Mouse (Mus musculus): Measurements from ENCODE around the gene Pvr. TPM values are rescaled to one million over a fixed set of nuclear protein-coding genes. Genes with fewer than 3 reads are reported as not detected.

Gene Pvr
- total RNA-seq, 2 experiments from 2014 or later = 13.6 to 16.3 TPM

DNA sequence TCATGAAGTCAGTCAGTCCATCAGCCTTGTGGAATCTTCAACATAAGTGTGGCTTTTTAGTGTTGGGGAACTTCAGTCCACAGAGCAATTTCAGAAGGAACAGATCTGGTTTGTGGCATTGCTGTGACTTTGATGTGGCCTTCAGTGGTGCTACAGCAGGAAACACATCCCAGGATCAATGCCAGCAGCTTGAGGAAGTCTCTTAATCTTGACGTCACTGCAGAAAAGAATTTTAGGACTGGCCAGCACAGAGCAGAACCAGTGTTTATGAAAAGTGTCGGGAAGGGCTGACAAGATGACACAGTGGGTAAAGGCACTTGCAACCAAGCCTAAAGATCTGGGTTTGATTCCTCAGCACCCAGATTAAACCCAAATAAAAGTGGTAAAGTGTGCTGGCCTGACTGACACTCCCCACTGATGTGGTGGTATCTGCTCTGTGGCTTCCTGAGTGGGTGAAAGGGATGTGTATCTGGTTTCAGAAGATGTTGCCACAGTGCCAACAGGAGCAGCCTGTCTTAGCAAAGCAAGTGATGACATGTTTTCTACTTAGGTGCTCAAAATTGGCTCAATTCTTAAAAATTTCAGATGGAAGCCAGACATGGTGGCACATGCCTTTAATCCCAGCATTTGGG lies 6.0 kb upstream of the Pvr start:
- DNase-seq (ENCODE audit: low spot score in 2 of 2) = no peak
- TF ChIP-seq CTCF (conservative IDR thresholded peaks at IDR 0.05) = no peak
- H3K4me3 ChIP-seq = no peak overlapping the region
- 0 out of 2 replicates have a peak overlapping the region, but pooled peaks have one; percentile 28 for H3K27ac ChIP-seq

DNA sequence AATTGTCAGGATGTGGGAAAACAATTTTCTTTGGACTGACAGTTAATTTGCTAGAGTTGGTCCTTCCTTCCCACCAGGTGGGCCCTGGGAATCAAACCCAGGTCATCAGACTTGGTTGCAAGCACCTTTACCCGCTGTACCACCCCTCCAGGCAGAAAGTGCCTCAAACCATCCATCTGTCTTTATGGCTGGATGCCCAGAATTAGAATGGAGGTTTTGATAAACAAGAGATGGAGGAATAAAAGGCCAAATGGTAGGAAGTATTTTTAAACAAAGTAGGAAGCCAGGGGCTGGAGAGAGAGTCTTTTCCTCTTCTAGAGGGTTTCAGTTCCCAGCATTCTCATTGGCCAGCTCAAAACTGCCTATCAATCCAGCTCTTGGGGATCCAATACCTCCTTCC lies 4.4 kb upstream of the Pvr start:
- no peak for TF ChIP-seq CTCF (conservative IDR thresholded peaks at IDR 0.05)
- Histone ChIP-seq H3K27ac (peak overlapping the region; percentile 61), H3K4me3 (no peak overlapping the region)
- DNase-seq (ENCODE audit: low spot score in 2 of 2) = peak; percentile 44 to 49

DNA sequence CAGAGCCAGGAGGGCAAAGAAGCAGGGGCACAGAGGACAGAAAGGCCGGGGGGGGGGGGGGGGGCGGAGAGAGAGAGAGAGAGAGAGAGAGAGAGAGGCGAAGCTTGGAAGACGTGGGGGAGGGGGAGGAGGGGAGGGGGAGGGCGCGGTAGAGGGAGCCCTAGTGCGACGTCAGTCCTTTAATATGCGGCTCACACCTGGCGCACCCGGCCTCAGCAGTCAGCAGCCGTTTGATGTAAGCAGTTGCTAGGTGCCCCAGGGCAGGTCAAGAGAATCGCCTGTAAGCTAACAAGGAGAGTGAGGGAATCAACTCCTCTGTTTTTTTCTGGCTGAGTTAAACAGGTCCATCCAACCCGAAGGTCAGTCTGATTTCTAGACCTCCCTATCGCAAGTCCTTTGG lies 2.8 kb upstream of the Pvr start:
- no peak for TF ChIP-seq CTCF (conservative IDR thresholded peaks at IDR 0.05)
- no peak overlapping the region for H3K4me3 ChIP-seq
- no peak overlapping the region for H3K27ac ChIP-seq
- DNase-seq (ENCODE audit: low spot score in 2 of 2) = no peak

DNA sequence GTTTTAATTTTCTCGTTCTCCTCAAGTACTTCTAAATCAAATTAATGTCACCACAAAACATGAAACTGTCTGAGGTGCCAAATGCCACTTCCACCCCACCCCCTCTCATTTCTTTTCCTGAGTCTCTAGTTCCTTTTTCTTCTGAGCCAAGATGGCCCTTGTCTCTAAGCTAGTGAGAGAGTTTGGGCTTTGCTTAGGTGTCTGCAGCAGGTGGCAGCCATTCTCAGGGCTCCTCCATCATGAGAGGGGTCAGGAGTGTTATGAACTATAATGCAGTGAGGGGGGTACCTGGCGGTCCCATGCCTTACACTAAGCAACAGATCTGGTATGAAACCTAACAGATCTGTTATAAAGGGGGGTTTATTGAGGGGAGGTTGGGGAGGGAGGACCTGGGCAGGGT lies 2.4 kb upstream of the Pvr start:
- no peak overlapping the region for H3K4me3 ChIP-seq
- TF ChIP-seq CTCF (conservative IDR thresholded peaks at IDR 0.05) = no peak
- no peak for DNase-seq (ENCODE audit: low spot score in 2 of 2)
- no peak overlapping the region for H3K27ac ChIP-seq

DNA sequence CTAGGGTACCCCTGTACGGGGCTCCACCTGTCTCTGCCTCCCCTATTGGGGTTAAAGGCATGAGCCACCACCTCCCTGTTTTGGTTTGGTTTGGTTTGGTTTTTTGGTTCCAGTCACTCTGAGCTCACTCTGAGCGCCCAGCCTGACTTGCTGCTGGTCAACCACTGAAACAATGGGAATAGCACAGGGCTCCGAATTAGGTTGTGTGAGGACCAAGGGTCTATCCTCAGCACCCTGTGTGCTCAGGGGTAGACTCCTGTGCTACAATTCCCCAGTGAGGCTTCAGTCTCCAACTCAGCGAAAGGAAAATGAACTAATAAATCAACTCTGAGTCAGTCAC lies 824 bp downstream of the Pvr start:
- TF ChIP-seq CTCF (conservative IDR thresholded peaks at IDR 0.05) = no peak
- H3K27ac ChIP-seq = peak overlapping the region; percentile 91
- H3K4me3 ChIP-seq = peak overlapping the region; percentile 71
- DNase-seq (ENCODE audit: low spot score in 2 of 2) = no peak

DNA sequence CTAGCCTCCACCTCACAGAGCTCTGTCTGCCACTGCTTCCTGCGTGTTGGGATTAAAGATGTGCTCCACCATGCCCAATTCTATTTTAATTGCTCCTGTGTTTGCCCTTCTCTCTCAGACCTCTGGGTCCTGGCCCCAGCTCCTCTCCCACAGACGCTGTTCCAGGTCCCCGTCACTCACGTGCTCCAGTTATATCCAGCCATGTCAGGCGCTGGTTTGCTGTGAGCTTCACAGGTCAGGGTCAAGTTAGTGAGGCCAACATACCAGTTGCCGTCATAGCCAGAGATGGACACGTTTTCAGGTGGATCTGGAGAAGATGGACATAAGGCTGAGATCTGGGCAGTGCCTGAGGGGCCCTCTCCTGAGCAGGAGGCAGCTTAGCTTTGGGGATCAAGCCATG lies 6.4 kb downstream of the Pvr start:
- H3K4me3 ChIP-seq = no peak overlapping the region
- H3K27ac ChIP-seq = no peak overlapping the region
- no peak for DNase-seq (ENCODE audit: low spot score in 2 of 2)
- TF ChIP-seq CTCF (conservative IDR thresholded peaks at IDR 0.05) = no peak

DNA sequence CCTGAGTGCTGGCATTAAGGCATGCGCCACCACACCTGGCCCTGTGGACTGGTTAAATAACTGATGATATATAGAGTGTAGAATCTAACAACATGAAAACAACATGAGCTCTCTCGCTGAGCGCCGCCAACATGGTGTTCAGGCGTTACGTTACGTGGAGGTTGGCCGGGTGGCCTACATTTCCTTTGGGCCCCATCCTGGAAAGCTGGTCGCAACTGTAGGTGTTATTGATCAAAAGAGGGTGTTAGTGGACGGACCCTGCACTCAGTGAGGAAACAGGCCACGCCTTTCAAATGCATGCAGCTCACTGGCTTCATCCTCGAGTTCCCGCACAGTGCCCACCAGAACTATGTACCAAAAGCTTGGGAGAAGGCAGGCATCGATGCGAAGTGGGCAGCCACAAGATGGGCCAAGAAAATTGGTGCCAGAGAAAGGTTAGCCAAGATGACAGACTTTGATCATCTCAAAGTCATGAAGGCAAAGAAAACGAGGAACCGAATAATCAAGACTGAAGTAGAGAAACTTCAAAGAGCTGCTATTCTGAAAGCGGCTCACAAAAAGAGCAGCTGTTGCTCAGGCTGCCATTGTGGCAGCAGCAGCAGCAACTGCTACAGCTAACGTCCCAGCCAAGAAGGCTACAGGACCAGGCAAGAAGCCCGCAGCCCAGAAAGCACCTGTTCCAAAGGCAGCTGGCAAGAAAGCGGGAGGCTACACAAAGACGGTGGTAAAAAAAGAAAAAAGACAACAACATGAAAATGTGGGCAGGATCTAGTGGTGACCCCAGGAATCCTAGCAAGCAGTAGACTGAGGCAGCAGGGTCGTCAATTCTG lies 9.1 kb downstream of the Pvr start:
- no peak for DNase-seq (ENCODE audit: low spot score in 2 of 2)
- no peak for TF ChIP-seq CTCF (conservative IDR thresholded peaks at IDR 0.05)
- no peak overlapping the region for H3K27ac ChIP-seq
- H3K4me3 ChIP-seq = no peak overlapping the region

DNA sequence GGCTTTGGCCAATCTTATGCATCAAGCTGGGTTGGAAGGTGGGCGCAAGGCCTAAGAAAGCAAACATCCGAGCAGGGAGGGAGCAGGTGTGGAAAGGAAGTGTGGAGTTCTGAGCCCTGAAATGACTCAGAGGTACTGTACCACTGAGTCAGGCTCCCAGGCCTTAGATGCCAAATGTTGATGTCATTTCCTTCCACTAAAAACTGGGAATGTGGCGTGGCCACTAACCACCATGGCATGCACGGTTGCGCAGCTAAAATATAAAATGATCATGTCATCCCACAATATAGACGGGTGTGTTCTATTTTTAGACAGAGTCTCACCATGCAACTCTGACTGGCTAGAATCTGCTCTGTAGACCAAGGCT lies 9.7 kb downstream of the Pvr start:
- no peak overlapping the region for H3K4me3 ChIP-seq

DNA sequence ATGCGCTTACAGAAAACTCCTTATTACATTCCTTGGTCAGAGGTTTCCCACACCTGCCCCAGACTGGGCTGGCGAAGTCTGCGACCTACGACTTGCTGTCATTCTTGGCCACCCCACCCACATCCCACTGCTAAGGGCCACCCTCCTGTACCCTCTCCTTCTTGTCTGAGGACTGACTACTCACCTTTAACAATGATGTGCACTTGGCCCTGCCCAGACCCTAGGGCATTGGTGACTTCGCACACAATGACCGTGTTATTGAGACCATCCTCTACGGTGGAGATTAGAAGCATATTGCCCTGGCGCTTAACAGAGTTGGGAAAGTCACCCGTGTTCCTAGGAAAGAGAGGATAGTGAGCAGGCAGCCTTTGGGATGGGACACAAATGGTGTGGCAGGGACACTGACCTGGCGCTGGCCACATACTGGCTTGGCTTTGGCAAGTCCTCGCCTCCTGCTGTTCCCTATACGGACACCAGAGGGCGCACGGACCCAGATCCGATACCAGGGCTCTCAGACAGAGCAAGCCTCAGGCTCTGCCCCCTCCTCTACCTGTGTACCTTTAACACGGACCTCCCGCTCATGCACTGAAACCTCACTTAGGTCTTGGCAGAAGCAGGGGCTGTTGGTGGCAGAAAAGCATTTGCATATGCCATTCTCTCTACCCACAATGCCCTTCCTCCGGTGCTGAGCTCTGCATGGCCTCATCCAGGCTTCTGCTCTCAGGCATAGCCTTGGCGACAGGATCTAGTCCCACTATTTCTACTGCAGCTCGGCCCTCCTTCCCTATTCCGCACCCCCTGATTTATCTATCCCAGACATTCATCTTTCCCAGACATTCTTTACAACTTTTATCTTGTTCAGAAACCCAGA lies 10.3 kb downstream of the Pvr start:
- H3K27ac ChIP-seq = no peak overlapping the region
- no peak overlapping the region for H3K4me3 ChIP-seq
- peak; percentile 54 to 87 for DNase-seq (ENCODE audit: low spot score in 2 of 2)
- TF ChIP-seq CTCF (conservative IDR thresholded peaks at IDR 0.05) = peak; percentile 98

More for the DNA sequence above, 9.7 kb downstream of the Pvr start:
- no peak overlapping the region for H3K27ac ChIP-seq
- TF ChIP-seq CTCF (conservative IDR thresholded peaks at IDR 0.05) = no peak
- DNase-seq (ENCODE audit: low spot score in 2 of 2) = no peak

DNA sequence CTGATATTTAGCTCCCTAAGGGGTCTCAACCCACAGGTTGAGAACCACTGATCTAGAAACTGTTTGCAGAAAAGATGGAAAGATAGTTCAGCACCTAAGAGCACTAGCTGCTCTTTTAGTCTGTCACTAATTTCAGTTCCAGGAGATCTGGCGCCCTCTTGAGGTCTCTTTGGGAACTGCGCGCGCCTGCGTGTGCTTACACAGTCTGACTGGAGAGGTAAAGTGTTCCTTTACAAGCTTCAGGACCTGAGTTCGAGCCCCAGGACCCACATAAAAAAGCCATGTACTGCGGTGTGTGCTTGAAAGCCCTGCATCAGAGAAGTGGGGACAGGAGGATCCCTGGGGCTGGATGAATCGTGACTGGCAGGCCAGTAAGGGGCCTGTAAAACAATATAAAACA lies 31.1 kb downstream of the Pvr start:
- Histone ChIP-seq H3K27ac (no peak overlapping the region), H3K4me3 (no peak overlapping the region)
- peak in 1 of 2 experiments; percentile 46 for DNase-seq (ENCODE audit: low spot score in 2 of 2)
- TF ChIP-seq CTCF (conservative IDR thresholded peaks at IDR 0.05) = peak; percentile 92

DNA sequence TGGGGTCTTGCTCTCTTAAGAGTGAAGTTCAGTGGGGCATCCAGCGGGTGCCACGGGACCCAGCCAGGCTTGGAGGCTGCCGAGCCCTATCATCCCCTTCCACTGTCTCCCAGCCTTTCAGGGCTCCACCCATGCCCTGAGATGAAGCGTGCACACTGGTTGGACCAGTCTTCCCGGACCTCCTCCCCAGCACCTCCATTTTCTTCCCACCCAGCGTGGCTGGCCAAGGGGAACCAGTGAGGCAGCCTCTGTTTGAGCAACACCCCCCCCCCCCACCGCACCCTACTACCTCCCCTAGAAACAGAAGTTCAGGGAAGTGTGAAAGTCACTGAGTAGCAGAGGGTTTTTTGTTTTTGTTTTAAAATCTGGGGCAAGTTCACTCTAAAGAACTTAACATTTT lies 33.1 kb downstream of the Pvr start, which contains the start of gene Ceacam19:
TSS of gene Ceacam19 (minus strand) at position 117 of the 400 bp plus-strand sequence.
- TF ChIP-seq CTCF (conservative IDR thresholded peaks at IDR 0.05) = no peak
- no peak for DNase-seq (ENCODE audit: low spot score in 2 of 2)
- Histone ChIP-seq H3K4me3 (no peak within 1 kb of the TSS), H3K27ac (no peak within 1 kb of the TSS)

DNA sequence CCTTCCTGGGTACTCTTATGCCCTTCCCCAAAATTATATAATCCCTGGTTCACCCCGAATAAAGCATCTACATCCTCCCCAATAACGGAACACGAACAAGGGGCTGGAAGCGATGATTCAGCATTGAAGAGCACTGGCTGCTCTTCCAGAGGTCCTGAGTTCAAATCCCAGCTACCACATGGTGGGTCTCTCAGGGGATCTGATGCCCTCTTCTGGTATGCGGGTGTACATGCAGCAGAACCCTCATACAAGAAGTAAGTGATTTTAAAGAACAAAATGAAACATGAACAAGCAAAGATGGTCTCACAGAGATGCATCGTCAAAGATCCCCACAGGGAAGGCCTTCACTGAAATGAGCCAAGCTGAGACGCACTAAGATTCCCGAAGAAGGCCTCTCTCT lies 40.2 kb downstream of the Pvr start:
- no peak for DNase-seq (ENCODE audit: low spot score in 2 of 2)
- peak; percentile 56 for TF ChIP-seq CTCF (conservative IDR thresholded peaks at IDR 0.05)
- H3K4me3 ChIP-seq = no peak overlapping the region
- no peak overlapping the region for H3K27ac ChIP-seq

DNA sequence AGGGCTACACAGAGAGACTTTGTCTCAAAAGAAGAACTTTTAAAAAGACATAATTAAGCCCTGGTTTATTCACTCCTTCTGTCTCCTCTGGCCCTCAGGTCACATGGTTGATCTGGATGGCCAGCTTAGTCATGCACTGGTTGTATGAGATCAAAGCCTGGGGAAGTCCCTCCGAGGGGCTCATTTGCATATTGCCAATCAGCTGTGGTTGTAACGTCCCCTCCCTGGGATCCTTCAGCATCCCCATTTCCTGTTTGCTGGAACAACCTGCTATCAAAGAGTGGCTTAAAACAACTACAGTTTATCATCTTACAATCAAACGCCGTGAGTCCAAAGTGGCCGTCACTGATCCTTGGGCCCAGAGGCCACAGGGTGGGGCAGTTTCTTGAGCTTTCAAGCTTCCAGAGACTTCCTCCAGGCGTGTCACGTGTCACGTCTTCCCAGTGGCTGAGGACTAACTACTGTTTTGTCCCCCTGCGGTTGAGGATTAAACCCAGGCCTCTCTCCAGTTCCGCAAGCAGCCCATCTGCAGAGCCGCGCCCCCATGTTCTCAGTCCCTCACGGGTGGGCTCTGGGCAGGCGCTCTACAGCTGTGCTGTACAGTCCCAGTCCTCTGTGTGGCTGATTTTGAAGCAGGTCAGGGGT lies 44.1 kb downstream of the Pvr start:
- DNase-seq (ENCODE audit: low spot score in 2 of 2) = no peak
- H3K4me3 ChIP-seq = no peak overlapping the region
- TF ChIP-seq CTCF (conservative IDR thresholded peaks at IDR 0.05) = no peak
- no peak overlapping the region for H3K27ac ChIP-seq

All from layer of hippocampus, adult 2 months (tissue).